Mouse (Mus musculus): ENCODE data around the gene Acpp. TPM values are rescaled to one million over a fixed set of nuclear protein-coding genes. Genes with fewer than 3 reads are reported as not detected.

Acpp gene
- polyA plus RNA-seq, 1 experiment from 2014 or later = 0.55 TPM

DNA sequence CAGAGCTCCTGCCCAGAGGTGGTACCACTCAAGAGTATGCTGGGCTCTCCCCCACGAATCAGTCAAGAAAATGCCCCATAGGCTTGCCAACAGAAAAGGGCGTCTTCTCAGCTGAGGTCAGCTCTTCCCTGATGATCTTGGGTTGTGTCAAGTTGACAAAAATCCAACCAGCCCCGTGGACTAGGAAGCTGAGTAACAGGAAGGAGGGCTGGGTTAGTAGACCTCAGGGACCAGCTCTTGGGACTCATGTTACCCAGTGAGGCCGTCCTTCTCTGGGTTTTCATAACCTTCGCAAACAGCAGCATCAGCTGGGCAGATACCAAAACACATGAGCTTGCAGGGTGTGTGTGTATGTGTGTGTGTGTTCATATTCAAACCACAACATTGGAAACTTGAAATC, 55.8 kb downstream of the Acpp start:
- WGBS = 86% methylated on average over 5 of the region's 5 CpGs
- no peaks in the 10 kb centered on the region for H3K27me3 ChIP-seq (ENCODE audit: control insufficient read depth, insufficient read depth, low read depth, low read length)

DNA sequence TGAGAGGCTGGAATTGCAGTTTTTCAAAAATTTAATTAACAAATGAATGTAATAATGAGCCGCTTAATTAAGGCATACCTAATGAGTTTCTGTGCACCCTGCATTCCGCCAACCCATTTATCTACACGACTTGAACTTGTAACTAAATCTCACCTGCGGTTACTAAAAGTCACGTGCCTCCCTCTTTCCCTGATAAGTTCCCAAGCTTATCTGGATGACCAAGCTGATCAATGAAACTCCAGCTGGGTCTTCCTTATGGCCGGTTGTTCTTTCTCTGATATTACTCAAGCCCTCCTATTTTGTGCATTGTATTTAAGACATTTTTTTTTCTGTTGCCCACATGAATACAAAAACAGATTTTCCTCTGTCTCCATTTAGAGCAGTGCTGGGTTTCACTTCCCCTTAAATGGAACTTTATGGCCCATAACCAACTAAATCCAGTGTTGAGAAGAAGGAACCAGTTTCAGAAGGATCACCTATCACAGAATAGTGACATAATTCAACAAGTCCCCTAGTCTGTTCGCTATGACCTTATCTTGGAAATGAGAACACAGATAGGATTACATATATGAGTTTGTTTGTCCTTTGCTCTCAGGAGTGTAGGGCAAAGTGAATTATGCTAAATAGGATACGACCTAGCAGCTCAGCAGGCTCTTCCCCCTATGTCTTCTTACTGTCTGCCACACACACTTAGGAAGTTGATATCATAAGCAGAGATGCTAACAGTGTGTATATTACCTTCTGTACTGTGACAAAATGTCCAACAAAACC, 56.6 kb downstream of the Acpp start:
- H3K27ac ChIP-seq (ENCODE audit: low read length) = no peak overlapping the region
- H3K27me3 ChIP-seq (ENCODE audit: control insufficient read depth, insufficient read depth, low read depth, low read length) = no peaks in the 10 kb centered on the region
- H3K36me3 ChIP-seq (ENCODE audit: control insufficient read depth, insufficient read depth, low read length) = no peaks in the 10 kb centered on the region
- no peak overlapping the region for H3K4me3 ChIP-seq (ENCODE audit: low read depth, low read length)
- no peak for ATAC-seq
- no peak overlapping the region for H3K9ac ChIP-seq (ENCODE audit: low read depth, low read length)
- no peaks in the 10 kb centered on the region for H3K4me1 ChIP-seq (ENCODE audit: control insufficient read depth, insufficient read depth, low read length)
- H3K9me3 ChIP-seq (replicated peaks; ENCODE audit: control insufficient read depth, low read length, poor library complexity, severe bottlenecking) = no peaks in the 10 kb centered on the region
- 85% methylated on average over 8 of the region's 8 CpGs for WGBS
- no peak overlapping the region for H3K4me2 ChIP-seq (ENCODE audit: low read length)

More for the DNA sequence above, 55.8 kb downstream of the Acpp start:
- Histone ChIP-seq H3K9ac (ENCODE audit: low read depth, low read length) (no peak overlapping the region), H3K4me3 (ENCODE audit: low read depth, low read length) (no peak overlapping the region), H3K9me3 (replicated peaks; ENCODE audit: control insufficient read depth, low read length, poor library complexity, severe bottlenecking) (no peaks in the 10 kb centered on the region), H3K4me2 (ENCODE audit: low read length) (no peak overlapping the region), H3K36me3 (ENCODE audit: control insufficient read depth, insufficient read depth, low read length) (no peaks in the 10 kb centered on the region), H3K27ac (ENCODE audit: low read length) (no peak overlapping the region), H3K4me1 (ENCODE audit: control insufficient read depth, insufficient read depth, low read length) (no peaks in the 10 kb centered on the region)
- no peak for ATAC-seq

DNA sequence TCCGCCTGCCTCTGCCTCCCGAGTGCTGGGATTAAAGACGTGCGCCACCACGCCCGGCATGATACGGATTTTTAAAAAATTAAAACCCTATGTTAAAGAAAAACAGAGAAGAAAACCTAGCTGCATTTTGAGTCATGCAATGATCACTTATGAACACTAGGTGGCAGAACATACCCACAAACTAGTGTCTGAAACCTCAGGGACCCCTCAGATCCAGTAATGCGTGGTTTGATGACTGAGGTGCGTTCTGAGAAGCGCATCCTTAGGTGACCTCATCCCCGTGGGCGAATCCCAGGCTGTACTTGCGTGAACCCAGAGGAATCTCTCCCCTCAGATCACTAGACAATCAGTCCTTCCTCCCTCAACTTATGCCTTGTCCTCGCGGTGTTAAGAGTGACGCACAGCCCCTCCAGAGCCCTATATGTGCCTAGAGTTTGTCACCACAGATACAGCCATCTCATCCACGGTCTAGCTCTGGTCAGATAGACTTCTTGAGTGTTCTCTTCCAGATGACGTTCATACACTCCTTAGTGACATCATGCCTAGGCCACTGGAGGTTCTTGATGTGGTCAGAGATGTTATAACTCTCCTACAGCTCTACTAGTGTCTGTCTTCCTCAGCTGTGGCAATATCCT, 59.9 kb downstream of the Acpp start:
- Histone ChIP-seq H3K4me2 (ENCODE audit: low read length) (peak overlapping the region; percentile 33; the same call in 1 of the 2 replicates), H3K9me3 (replicated peaks; ENCODE audit: control insufficient read depth, low read length, poor library complexity, severe bottlenecking) (no peaks in the 10 kb centered on the region), H3K27me3 (ENCODE audit: control insufficient read depth, insufficient read depth, low read depth, low read length) (no peaks in the 10 kb centered on the region), H3K27ac (ENCODE audit: low read length) (no peak overlapping the region), H3K4me1 (ENCODE audit: control insufficient read depth, insufficient read depth, low read length) (no peaks in the 10 kb centered on the region), H3K9ac (ENCODE audit: low read depth, low read length) (no peak overlapping the region), H3K4me3 (ENCODE audit: low read depth, low read length) (no peak overlapping the region), H3K36me3 (ENCODE audit: control insufficient read depth, insufficient read depth, low read length) (no peaks in the 10 kb centered on the region)
- 19% methylated on average over 18 of the region's 18 CpGs for WGBS
- no peak for ATAC-seq

DNA sequence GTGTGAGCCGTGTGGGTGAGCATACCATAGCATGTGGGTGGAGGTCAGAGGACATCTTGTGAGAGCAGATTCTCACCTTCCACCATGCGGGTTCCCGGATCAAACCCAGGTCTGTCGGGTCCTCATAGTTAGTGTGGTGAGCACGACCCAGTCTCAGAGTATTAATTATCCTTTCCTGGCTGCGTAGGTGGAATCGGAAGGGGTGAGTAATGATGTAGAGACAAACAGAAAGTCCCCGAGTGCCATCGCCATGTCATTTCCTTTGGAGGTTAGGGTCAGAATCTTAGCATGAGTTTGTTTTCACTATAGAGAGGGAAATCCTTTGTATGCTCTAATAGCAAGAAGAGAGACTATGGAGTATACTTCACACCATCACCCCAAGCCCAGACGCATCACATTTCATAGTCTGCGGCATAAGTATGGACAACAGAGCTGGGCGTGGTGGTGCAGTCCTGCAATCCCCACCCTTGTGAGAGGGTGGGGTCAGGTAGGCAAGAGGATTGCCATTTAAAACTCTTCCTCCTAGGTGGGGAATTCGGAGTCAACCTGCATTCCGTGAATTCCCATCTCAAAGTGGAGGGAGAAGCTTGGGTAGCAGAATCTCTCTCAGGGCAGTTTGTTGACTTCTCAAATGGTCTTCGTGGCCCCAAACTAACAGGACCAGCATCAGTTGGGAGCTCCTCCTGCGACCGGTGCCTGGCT, 62.3 kb downstream of the Acpp start:
- Histone ChIP-seq H3K9me3 (replicated peaks; ENCODE audit: control insufficient read depth, low read length, poor library complexity, severe bottlenecking) (no peaks in the 10 kb centered on the region), H3K4me3 (ENCODE audit: low read depth, low read length) (no peak overlapping the region), H3K27ac (ENCODE audit: low read length) (no peak overlapping the region), H3K4me1 (ENCODE audit: control insufficient read depth, insufficient read depth, low read length) (no peaks in the 10 kb centered on the region), H3K4me2 (ENCODE audit: low read length) (no peak overlapping the region), H3K36me3 (ENCODE audit: control insufficient read depth, insufficient read depth, low read length) (no peaks in the 10 kb centered on the region), H3K27me3 (ENCODE audit: control insufficient read depth, insufficient read depth, low read depth, low read length) (no peaks in the 10 kb centered on the region), H3K9ac (ENCODE audit: low read depth, low read length) (no peak overlapping the region)
- no peak for ATAC-seq
- WGBS = 87% methylated on average over 17 of the region's 17 CpGs

DNA sequence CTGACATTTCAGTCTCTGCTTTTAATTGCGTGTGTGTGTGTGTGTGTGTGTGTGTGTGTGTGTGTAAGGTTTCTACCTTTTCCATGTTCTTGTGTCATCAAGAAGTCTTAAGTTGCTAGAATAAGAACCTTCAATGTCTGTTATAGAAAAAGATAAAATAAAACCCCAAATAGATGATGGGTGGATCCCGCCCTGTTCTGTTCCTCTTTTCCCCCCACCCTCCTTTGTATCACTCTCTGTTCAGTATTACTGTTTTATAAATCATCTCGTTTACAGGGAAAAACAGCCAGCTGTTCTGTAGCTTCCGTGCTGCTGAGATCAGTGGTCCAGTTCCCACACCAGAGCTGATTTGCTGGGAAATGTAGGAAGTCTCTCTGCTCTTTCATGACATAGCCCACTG, 65.5 kb downstream of the Acpp start:
- no peaks in the 10 kb centered on the region for H3K36me3 ChIP-seq (ENCODE audit: control insufficient read depth, insufficient read depth, low read length)
- H3K27ac ChIP-seq (ENCODE audit: low read length) = no peak overlapping the region
- WGBS = 76% methylated on average over 4 of the region's 4 CpGs
- no peaks in the 10 kb centered on the region for H3K27me3 ChIP-seq (ENCODE audit: control insufficient read depth, insufficient read depth, low read depth, low read length)
- H3K9ac ChIP-seq (ENCODE audit: low read depth, low read length) = no peak overlapping the region
- H3K4me1 ChIP-seq (ENCODE audit: control insufficient read depth, insufficient read depth, low read length) = no peaks in the 10 kb centered on the region
- H3K9me3 ChIP-seq (replicated peaks; ENCODE audit: control insufficient read depth, low read length, poor library complexity, severe bottlenecking) = no peaks in the 10 kb centered on the region
- H3K4me2 ChIP-seq (ENCODE audit: low read length) = no peak overlapping the region
- no peak for ATAC-seq
- no peak overlapping the region for H3K4me3 ChIP-seq (ENCODE audit: low read depth, low read length)

DNA sequence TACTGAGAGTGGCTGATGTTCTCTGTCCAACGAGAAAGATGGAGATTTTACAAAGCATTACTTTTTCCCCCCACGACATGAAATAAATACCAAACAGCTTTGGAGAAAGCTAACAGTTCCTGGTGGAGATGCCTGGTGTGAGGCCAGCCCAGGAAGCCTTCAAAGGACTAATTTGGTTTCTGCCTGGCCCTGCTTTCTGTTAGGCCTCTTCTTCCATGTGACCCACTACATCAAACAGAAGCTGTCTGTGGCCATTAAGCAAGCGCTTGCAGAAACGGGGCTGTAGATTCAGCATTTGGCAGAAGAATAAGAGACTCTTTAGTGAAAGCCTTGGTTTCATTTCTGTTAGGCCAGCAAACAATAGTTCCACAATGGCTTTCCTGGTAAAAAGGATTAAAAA, 65.9 kb downstream of the Acpp start:
- Histone ChIP-seq H3K9me3 (replicated peaks; ENCODE audit: control insufficient read depth, low read length, poor library complexity, severe bottlenecking) (no peaks in the 10 kb centered on the region), H3K4me1 (ENCODE audit: control insufficient read depth, insufficient read depth, low read length) (no peaks in the 10 kb centered on the region), H3K27ac (ENCODE audit: low read length) (no peak overlapping the region), H3K4me3 (ENCODE audit: low read depth, low read length) (no peak overlapping the region), H3K9ac (ENCODE audit: low read depth, low read length) (no peak overlapping the region), H3K36me3 (ENCODE audit: control insufficient read depth, insufficient read depth, low read length) (no peaks in the 10 kb centered on the region), H3K4me2 (ENCODE audit: low read length) (no peak overlapping the region), H3K27me3 (ENCODE audit: control insufficient read depth, insufficient read depth, low read depth, low read length) (no peaks in the 10 kb centered on the region)
- WGBS = 51% methylated on average over 4 of the region's 4 CpGs
- ATAC-seq = no peak

DNA sequence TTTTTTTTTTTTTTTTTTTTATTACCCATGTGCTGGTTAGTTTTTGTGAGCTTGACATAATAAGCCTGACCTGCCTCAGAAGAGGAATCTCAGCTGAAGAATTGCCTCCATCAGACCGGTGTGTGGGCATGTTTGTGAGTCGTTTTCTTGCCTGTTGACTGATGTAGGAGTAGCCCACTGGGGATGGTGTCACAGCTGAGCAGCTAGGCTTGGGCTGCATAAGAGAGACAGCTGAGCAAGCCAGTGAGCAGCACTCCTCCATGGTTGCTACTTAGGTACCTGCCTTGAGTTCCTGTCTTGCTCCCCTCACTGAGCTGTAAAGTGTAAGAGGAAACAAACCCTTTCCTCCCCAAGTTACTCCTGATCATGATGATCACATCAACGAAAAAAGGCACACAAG, 67.6 kb downstream of the Acpp start:
- Histone ChIP-seq H3K36me3 (ENCODE audit: control insufficient read depth, insufficient read depth, low read length) (no peaks in the 10 kb centered on the region), H3K27me3 (ENCODE audit: control insufficient read depth, insufficient read depth, low read depth, low read length) (no peaks in the 10 kb centered on the region; the same call in 1 of the 2 replicates), H3K27ac (ENCODE audit: low read length) (no peak overlapping the region), H3K9me3 (replicated peaks; ENCODE audit: control insufficient read depth, low read length, poor library complexity, severe bottlenecking) (no peaks in the 10 kb centered on the region), H3K4me1 (ENCODE audit: control insufficient read depth, insufficient read depth, low read length) (no peaks in the 10 kb centered on the region), H3K9ac (ENCODE audit: low read depth, low read length) (no peak overlapping the region), H3K4me2 (ENCODE audit: low read length) (no peak overlapping the region), H3K4me3 (ENCODE audit: low read depth, low read length) (no peak overlapping the region)
- 68% methylated on average over 3 of the region's 3 CpGs for WGBS
- ATAC-seq = no peak

DNA sequence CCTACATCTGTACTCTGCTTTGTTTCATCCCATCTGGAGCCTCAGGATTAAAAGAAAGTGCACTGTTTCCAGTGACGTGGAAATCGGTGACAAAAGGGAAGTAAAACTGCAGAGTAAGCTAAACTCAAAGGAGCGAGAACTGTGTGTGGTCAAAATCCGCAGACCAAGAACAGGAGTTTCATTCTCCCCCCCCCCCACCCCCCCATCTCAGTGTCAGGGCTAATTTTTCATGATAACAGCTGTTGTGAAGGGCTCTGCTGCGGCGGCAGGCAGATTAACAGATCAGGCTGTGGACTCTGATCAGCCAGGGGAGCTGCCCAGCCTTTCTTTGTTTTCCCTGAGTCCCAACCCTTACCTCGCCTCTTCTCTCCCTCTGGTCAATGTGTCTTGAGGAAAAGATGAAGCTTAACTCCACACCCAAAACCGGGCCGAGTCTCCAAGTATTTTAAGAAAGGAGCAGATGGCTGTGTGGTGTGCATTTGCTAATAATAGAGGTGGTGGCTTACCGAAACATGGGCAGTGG, 68.1 kb downstream of the Acpp start:
- Histone ChIP-seq H3K27me3 (ENCODE audit: control insufficient read depth, insufficient read depth, low read depth, low read length) (no peaks in the 10 kb centered on the region; the same call in 1 of the 2 replicates), H3K36me3 (ENCODE audit: control insufficient read depth, insufficient read depth, low read length) (no peaks in the 10 kb centered on the region), H3K27ac (ENCODE audit: low read length) (no peak overlapping the region), H3K4me3 (ENCODE audit: low read depth, low read length) (no peak overlapping the region), H3K4me2 (ENCODE audit: low read length) (no peak overlapping the region), H3K9ac (ENCODE audit: low read depth, low read length) (no peak overlapping the region), H3K4me1 (ENCODE audit: control insufficient read depth, insufficient read depth, low read length) (no peaks in the 10 kb centered on the region), H3K9me3 (replicated peaks; ENCODE audit: control insufficient read depth, low read length, poor library complexity, severe bottlenecking) (no peaks in the 10 kb centered on the region)
- no peak for ATAC-seq
- 29% methylated on average over 10 of the region's 10 CpGs for WGBS

DNA sequence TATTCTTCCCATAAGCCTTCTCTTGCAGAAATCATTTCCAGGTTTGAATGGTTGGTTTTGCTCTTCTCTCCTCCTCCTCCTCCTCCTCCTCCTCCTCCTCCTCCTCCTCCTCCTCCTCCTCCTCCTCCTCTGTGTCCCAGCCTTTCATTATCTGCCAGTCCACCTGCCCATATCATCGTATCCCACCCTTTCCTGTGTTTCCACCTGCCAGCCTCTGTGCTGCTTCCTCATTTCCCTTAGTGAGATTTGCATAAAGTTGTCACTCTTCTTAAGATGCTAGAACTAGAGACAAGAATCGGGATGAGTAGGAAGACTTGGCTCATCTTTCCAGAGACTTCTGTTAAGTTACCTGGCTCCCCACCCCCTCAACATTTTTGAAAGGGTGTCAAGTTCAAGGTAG, 73.0 kb downstream of the Acpp start:
- Histone ChIP-seq H3K36me3 (ENCODE audit: control insufficient read depth, insufficient read depth, low read length) (no peaks in the 10 kb centered on the region), H3K9me3 (replicated peaks; ENCODE audit: control insufficient read depth, low read length, poor library complexity, severe bottlenecking) (no peaks in the 10 kb centered on the region), H3K9ac (ENCODE audit: low read depth, low read length) (no peak overlapping the region), H3K4me2 (ENCODE audit: low read length) (no peak overlapping the region), H3K27ac (ENCODE audit: low read length) (no peak overlapping the region), H3K4me1 (ENCODE audit: control insufficient read depth, insufficient read depth, low read length) (peaks cover 19% of the 10 kb centered on the region), H3K4me3 (ENCODE audit: low read depth, low read length) (no peak overlapping the region), H3K27me3 (ENCODE audit: control insufficient read depth, insufficient read depth, low read depth, low read length) (no peaks in the 10 kb centered on the region; the same call in 1 of the 2 replicates)
- 89% methylated on average over 2 of the region's 2 CpGs for WGBS
- no peak for ATAC-seq

Data from midbrain, embryonic 16.5 days (tissue).